Mouse (Mus musculus) right cerebral cortex, postnatal 4 days (tissue): Measurements from ENCODE around the gene Zfp318.

Experiments used
- DNase-seq: peaks from one replicate; pipeline ENCODE4 v3.0.0-alpha.2; 2022

Gene Zfp318

GRCm38 (mm10) chr17:46453302-46453948 is 69.9 kb downstream of the Zfp318 start:
- DNase-seq, result no peak

DNA sequence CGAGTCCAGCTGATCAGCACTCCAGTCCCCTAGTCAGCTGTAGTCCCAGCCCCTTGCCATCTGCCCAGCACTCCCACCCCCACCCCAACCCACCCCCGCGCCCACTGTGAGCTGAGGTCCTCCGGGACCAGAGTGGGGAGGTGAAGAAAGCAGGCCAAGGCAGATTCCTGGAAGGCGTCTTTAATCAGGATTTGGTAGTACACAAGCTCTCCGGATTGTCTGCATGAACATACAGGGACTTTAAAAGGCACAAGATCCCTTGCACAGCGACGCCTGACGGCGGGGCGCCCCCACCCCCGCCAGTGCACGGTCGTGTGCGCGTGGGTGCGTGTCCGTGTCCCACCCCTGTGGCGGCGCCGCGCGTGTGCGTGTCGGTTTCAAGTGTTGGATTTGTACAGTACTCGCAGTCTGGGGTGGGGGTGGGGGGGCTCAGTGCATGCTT is 70.5 kb downstream of the Zfp318 start:
- DNase-seq, result no peak

DNA sequence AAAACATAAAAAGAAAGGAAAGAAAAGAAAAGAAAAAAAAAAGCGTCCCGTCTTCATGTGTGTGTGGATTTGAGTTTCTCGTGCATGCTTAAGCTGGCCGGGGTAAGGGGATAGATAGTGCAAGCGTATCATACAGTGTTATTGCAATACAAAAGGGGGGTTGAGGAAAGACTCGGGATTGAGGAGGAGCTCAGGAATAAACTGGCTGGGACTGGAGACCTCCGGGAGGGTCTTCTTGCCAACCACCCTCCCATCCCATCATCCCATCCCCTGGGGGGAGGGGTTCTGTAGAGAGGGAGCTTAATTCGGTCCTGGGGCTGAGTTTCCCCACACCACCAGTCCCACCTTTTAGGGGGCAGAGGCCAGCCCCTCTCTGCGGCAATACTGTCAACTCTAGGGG is 71.0 kb downstream of the Zfp318 start:
- no peak for DNase-seq

GRCm38 (mm10) chr17:46455110-46455691 is 71.7 kb downstream of the Zfp318 start:
- peak; percentile 40 for DNase-seq

DNA sequence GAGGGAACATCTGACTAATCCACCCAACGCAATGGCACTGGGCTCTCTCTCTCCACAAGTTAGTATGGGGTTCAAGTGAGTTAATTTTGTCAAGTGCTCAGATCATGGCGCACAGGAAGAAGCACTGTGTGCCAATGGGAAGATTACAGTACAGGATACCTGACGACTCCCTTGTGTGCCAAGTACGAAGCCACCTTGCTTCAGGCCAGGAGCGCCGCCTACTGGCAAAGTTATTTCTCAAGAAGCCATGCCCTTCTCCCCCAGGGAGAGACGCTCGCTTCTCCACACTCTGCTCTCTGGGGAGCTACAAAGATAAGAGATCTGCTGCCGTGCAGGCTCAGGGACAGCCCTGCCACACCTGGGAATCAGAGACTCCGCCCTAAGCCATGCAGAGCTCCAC is 74.3 kb downstream of the Zfp318 start:
- peak; percentile 48 for DNase-seq

GRCm38 (mm10) chr17:46458439-46458838 is 74.9 kb downstream of the Zfp318 start:
- DNase-seq, result no peak

- DNase-seq, result no peak
These were observed 77.1 kb downstream of the Zfp318 start for GRCm38 (mm10) chr17:46460673-46461072.

- no peak for DNase-seq
These were observed 77.8 kb downstream of the Zfp318 start for GRCm38 (mm10) chr17:46461347-46461746.

DNA sequence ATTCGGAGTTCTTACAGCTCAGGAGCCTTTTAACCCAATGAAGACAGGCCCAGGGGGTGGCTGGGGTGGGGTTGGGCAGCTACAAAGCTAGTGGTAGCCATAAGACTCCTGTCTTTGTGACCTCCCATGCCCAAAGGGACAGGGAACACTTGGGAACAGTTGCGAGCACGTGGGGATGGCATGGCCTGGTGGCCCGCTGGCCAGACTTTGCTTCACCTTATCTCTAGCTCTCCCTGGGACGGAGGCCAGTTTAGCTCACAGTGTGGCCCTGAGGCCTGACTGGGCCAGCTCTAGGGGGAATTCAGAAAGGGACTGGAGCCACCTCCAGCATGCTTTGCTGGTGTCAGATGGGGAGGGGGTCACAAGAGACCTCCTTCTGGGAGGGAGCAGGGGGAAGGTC is 78.7 kb downstream of the Zfp318 start:
- DNase-seq, result no peak

GRCm38 (mm10) chr17:46467830-46468229 is 84.3 kb downstream of the Zfp318 start:
- DNase-seq, result no peak
